Mouse (Mus musculus): ENCODE results near the gene Dhx8. TPM values are rescaled to one million over a fixed set of nuclear protein-coding genes. Genes with fewer than 3 reads are reported as not detected.
A peak's percentile ranks its signal among the peaks of the same experiment; 100 is the strongest.

Dhx8 gene
- polyA plus RNA-seq, 1 experiment from 2014 or later: 33.5 TPM

DNA sequence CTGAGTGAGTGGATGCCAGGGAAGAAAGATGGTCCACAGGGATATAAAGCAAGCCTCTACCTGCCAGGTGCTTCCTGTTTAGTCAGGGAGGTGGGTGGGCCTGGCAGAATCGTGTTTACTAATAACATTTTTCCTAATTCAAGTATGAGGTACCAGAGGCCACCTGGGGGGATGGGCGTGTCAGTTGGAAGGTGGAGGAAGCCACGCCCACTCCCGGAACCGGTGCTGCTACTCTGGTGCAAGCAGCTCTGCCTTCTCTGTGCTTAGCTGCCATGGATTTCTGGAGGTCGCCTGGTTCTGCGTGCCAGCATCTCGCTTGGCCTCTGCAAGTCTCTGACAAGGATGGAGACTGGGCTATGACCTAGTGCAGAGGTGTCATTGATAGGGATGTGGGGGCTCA is 65.4 kb downstream of the Dhx8 start:
- H3K27ac ChIP-seq (ENCODE audit: low read depth, low read length): no peak overlapping the region
- H3K9ac ChIP-seq (replicated peaks; ENCODE audit: low read depth, low read length): no peak overlapping the region
- no peak overlapping the region for H3K4me3 ChIP-seq (ENCODE audit: low read depth, low read length)
- no peaks in the 10 kb centered on the region for H3K9me3 ChIP-seq (ENCODE audit: control insufficient read depth, low read length)
- 38% methylated on average over 8 of the region's 8 CpGs for WGBS
- H3K27me3 ChIP-seq (ENCODE audit: control insufficient read depth, insufficient read depth, low read length): no peaks in the 10 kb centered on the region
- no peak for ATAC-seq (ENCODE audit: low read depth)
- no peaks in the 10 kb centered on the region for H3K36me3 ChIP-seq (ENCODE audit: control insufficient read depth, insufficient read depth, low read length)
- H3K4me2 ChIP-seq (ENCODE audit: low read depth, low read length): no peak overlapping the region
- no peaks in the 10 kb centered on the region for H3K4me1 ChIP-seq (ENCODE audit: control insufficient read depth, insufficient read depth, low read length)

DNA sequence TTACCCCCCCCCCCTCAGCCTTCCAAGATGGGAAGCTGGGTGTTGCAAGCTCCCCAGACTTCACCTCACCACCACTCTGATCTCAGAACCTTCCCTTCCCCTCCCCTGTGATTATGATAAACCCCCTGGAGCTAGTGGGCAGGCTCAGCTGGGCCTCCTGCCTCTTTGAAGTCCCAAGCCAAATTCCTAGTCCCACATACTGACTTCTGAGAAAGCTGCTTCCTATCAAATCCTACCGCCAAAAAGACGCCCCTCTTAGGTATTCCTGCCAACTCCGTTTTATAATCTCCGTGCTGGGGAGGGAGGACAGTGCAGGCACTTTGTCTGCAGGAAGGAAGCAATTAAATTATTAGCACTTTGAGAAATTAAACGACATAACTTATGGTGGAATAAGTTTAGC is 68.7 kb downstream of the Dhx8 start:
- no peak overlapping the region for H3K27ac ChIP-seq (ENCODE audit: low read depth, low read length)
- no peaks in the 10 kb centered on the region for H3K36me3 ChIP-seq (ENCODE audit: control insufficient read depth, insufficient read depth, low read length)
- no peak overlapping the region for H3K4me2 ChIP-seq (ENCODE audit: low read depth, low read length)
- no peaks in the 10 kb centered on the region for H3K9me3 ChIP-seq (ENCODE audit: control insufficient read depth, low read length)
- H3K9ac ChIP-seq (replicated peaks; ENCODE audit: low read depth, low read length): no peak overlapping the region
- H3K4me3 ChIP-seq (ENCODE audit: low read depth, low read length): no peak overlapping the region
- whole genome bisulfite sequencing: 4% methylated on average over 5 of the region's 5 CpGs
- H3K27me3 ChIP-seq (ENCODE audit: control insufficient read depth, insufficient read depth, low read length): no peaks in the 10 kb centered on the region
- ATAC-seq (ENCODE audit: low read depth): no peak
- no peaks in the 10 kb centered on the region for H3K4me1 ChIP-seq (ENCODE audit: control insufficient read depth, insufficient read depth, low read length)

DNA sequence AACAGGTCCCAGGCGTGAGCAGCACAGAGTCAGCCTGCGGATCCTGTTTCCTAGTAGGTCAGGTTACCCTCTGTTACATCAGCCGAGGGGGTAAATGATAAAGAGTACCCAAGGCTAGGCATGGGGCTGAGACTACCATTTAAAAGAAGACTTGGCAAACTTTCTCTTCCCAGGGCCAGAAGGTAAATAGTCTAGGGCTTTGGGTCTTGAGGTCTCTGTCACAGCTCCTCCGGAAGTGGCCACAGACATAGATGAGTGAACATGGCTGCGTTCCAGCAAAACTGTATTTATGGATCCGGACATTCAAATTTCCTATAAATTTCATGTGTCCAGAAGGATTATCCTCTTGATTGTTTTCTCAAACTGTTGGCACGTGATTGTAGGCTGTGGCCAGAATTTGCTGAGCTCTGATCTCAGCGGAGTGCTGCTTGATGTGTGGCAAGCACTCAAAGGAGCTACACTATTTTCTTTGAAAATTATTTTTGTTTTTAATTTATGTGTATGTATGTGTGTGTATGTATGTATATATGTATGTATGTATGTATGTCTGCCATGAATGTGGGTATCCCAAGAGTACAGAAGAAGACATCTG is 72.5 kb downstream of the Dhx8 start:
- Histone ChIP-seq H3K36me3 (ENCODE audit: control insufficient read depth, insufficient read depth, low read length) (no peaks in the 10 kb centered on the region), H3K27me3 (ENCODE audit: control insufficient read depth, insufficient read depth, low read length) (no peaks in the 10 kb centered on the region), H3K4me3 (ENCODE audit: low read depth, low read length) (no peak overlapping the region), H3K4me2 (ENCODE audit: low read depth, low read length) (no peak overlapping the region), H3K4me1 (ENCODE audit: control insufficient read depth, insufficient read depth, low read length) (0 out of 2 replicates have a peak, but pooled peaks cover 2% of the 10 kb centered on the region), H3K27ac (ENCODE audit: low read depth, low read length) (no peak overlapping the region), H3K9ac (replicated peaks; ENCODE audit: low read depth, low read length) (no peak overlapping the region), H3K9me3 (ENCODE audit: control insufficient read depth, low read length) (no peaks in the 10 kb centered on the region)
- ATAC-seq (ENCODE audit: low read depth): no peak
- 88% methylated on average over 8 of the region's 8 CpGs for WGBS

DNA sequence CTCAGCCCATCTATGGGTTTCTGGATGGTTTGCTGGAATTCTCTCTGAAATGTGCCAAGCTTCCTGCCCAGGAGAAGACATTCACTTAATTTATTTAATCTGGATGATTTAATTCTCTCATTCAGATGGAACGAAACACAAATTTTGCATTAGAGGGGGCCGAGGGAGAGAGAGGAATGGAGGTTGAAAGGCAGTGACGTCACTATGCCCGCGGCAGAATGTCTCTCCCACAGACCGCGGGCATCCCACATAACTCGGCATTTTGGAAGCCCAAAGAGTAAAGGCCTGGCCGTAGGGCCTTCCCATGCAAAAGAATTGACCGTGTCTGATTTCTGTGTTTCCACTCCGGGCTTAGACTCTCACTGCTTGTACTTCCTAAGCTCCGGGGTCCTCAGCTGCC is 74.0 kb downstream of the Dhx8 start:
- Histone ChIP-seq H3K9ac (replicated peaks; ENCODE audit: low read depth, low read length) (no peak overlapping the region), H3K4me2 (ENCODE audit: low read depth, low read length) (no peak overlapping the region), H3K9me3 (ENCODE audit: control insufficient read depth, low read length) (no peaks in the 10 kb centered on the region), H3K27me3 (ENCODE audit: control insufficient read depth, insufficient read depth, low read length) (no peaks in the 10 kb centered on the region), H3K36me3 (ENCODE audit: control insufficient read depth, insufficient read depth, low read length) (no peaks in the 10 kb centered on the region), H3K27ac (ENCODE audit: low read depth, low read length) (no peak overlapping the region), H3K4me3 (ENCODE audit: low read depth, low read length) (no peak overlapping the region), H3K4me1 (ENCODE audit: control insufficient read depth, insufficient read depth, low read length) (0 out of 2 replicates have a peak, but pooled peaks cover 2% of the 10 kb centered on the region)
- no peak for ATAC-seq (ENCODE audit: low read depth)
- WGBS: 52% methylated on average over 12 of the region's 12 CpGs

DNA sequence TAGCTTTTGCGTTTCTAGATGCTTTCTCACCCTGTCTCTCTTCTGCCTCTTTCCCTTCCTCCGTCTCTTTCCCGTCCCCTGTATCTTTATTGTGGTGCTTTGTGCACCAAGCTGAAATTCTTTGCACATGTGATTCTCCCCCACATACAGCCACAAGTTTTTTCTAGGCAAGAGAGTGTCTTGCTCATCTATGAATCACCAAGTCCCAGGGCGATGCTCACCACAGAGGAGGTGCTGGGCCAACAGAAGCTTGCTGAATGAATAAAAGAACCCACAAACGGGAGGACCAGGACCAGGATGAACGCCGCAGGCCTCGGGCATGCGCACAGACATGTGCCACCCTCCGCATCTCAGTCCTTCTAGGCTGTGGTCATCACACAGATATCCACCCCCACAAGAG is 74.5 kb downstream of the Dhx8 start:
- Histone ChIP-seq H3K27ac (ENCODE audit: low read depth, low read length) (no peak overlapping the region), H3K36me3 (ENCODE audit: control insufficient read depth, insufficient read depth, low read length) (no peaks in the 10 kb centered on the region), H3K9me3 (ENCODE audit: control insufficient read depth, low read length) (no peaks in the 10 kb centered on the region), H3K4me2 (ENCODE audit: low read depth, low read length) (no peak overlapping the region), H3K27me3 (ENCODE audit: control insufficient read depth, insufficient read depth, low read length) (no peaks in the 10 kb centered on the region), H3K4me3 (ENCODE audit: low read depth, low read length) (no peak overlapping the region), H3K9ac (replicated peaks; ENCODE audit: low read depth, low read length) (no peak overlapping the region), H3K4me1 (ENCODE audit: control insufficient read depth, insufficient read depth, low read length) (0 out of 2 replicates have a peak, but pooled peaks cover 2% of the 10 kb centered on the region)
- 89% methylated on average over 10 of the region's 10 CpGs for WGBS
- ATAC-seq (ENCODE audit: low read depth): no peak

DNA sequence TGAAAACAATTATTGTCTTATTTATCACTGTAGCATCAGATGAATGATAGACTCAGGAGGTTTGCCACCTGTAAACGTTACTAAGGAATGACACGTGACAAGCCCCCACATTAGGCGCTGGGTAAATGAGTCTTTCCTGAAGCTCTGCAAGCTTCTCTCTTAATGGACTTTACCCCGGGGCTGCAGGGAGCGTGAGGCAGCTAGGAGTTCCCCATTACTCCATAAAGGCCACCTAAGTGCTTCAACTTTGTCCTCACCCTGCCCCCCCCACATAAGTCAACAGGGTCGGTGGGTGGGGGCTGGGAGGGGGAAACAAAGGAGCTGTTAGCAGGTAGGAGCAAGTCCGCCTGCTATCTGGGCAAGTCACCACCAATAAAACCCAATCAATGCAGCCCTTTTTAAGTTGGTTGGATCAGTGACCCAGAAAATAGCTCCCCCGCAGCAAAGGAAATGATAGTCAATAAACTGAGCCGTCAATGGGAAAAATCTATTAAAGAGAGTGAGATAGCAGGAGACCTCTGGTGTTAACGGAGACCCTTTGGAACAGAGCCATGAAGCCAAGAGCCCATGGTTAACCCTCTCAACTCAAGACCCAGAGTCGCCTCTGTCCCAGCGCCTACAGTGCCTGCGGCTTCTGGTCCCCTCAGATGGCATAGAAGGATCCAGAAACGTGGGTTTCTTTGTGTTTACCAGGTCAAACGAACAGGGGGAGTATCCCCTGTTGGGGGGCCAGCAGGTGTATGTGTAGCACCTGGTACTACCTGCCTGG is 76.5 kb downstream of the Dhx8 start:
- H3K4me1 ChIP-seq (ENCODE audit: control insufficient read depth, insufficient read depth, low read length): 0 out of 2 replicates have a peak, but pooled peaks cover 2% of the 10 kb centered on the region
- H3K9me3 ChIP-seq (ENCODE audit: control insufficient read depth, low read length): no peaks in the 10 kb centered on the region
- H3K4me3 ChIP-seq (ENCODE audit: low read depth, low read length): no peak overlapping the region
- H3K4me2 ChIP-seq (ENCODE audit: low read depth, low read length): no peak overlapping the region
- WGBS: 9% methylated on average over 15 of the region's 15 CpGs
- H3K36me3 ChIP-seq (ENCODE audit: control insufficient read depth, insufficient read depth, low read length): no peaks in the 10 kb centered on the region
- no peak overlapping the region for H3K9ac ChIP-seq (replicated peaks; ENCODE audit: low read depth, low read length)
- H3K27me3 ChIP-seq (ENCODE audit: control insufficient read depth, insufficient read depth, low read length): no peaks in the 10 kb centered on the region
- no peak for ATAC-seq (ENCODE audit: low read depth)
- H3K27ac ChIP-seq (ENCODE audit: low read depth, low read length): no peak overlapping the region

DNA sequence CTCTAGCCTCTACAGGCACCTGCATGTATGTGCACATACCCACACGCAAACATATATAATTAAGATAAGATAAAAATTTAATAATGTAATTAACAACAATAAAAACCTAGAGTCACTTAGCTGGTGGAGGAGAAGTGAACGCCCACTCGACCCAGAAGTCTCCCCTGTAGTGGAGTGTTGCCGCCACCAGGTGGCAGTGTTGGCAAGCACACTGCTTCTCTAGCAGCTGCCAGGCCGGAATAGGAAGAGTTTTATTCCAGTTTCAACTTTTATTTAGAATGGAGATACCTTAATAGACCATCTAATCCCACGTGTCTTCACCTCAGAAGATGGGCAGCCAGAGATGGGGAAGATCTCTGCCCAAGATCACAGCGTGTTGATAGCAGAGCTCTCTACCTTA is 80.5 kb downstream of the Dhx8 start:
- 2% methylated on average over 7 of the region's 7 CpGs for WGBS

DNA sequence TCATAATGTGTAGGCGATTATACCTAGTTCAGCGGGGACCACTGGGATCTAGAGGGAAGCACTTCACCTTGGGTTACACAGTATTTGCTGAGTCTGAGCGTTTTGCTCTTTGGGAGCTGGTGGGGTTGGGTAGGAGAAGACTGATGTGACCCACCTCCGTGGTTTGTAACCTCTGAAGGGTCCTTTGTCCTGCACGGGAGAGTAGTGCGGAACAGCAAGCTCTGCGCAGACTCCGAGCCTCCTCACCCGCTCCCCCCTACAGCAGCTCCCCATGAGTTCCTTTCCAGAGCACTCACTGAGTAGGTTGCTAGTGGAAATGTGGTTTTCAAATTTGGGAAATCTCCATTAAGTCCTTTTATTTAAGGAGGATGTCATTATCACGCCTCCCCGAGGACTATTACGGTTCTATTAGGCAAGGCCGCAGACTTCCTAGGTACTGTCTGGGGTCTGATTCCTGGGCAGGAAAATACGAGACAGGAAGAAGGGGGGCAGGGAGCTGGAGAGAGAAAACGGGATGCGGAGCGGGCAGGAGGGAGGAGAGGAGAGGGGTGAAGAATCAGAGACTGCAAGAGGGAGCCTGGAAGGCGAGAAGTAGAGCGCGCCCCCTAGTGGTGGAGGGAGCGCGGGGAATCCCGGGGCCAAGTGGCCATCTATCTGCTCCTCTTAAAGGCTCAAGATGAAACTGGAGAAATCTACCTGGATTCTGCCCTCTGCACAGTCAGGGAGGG is 81.8 kb downstream of the Dhx8 start:
- Histone ChIP-seq H3K36me3 (ENCODE audit: control insufficient read depth, insufficient read depth, low read length) (no peaks in the 10 kb centered on the region), H3K4me3 (ENCODE audit: low read depth, low read length) (no peak overlapping the region), H3K9me3 (ENCODE audit: control insufficient read depth, low read length) (no peaks in the 10 kb centered on the region), H3K27me3 (ENCODE audit: control insufficient read depth, insufficient read depth, low read length) (no peaks in the 10 kb centered on the region), H3K9ac (replicated peaks; ENCODE audit: low read depth, low read length) (no peak overlapping the region), H3K4me1 (ENCODE audit: control insufficient read depth, insufficient read depth, low read length) (peaks cover 14% of the 10 kb centered on the region; the same call in 1 of the 2 replicates), H3K27ac (ENCODE audit: low read depth, low read length) (no peak overlapping the region), H3K4me2 (ENCODE audit: low read depth, low read length) (peak overlapping the region; percentile 21; the same call in 1 of the 2 replicates)
- peak; percentile 66 for ATAC-seq (ENCODE audit: low read depth)
- WGBS: 10% methylated on average over 23 of the region's 23 CpGs

More for the DNA sequence above, 80.5 kb downstream of the Dhx8 start:
- no peaks in the 10 kb centered on the region for H3K36me3 ChIP-seq (ENCODE audit: control insufficient read depth, insufficient read depth, low read length)
- H3K9ac ChIP-seq (replicated peaks; ENCODE audit: low read depth, low read length): no peak overlapping the region
- ATAC-seq (ENCODE audit: low read depth): 0 out of 2 replicates have a peak, but pooled peaks have one; percentile 15
- H3K4me2 ChIP-seq (ENCODE audit: low read depth, low read length): no peak overlapping the region
- H3K27ac ChIP-seq (ENCODE audit: low read depth, low read length): no peak overlapping the region
- peaks cover 14% of the 10 kb centered on the region; the same call in 1 of the 2 replicates for H3K4me1 ChIP-seq (ENCODE audit: control insufficient read depth, insufficient read depth, low read length)
- H3K4me3 ChIP-seq (ENCODE audit: low read depth, low read length): no peak overlapping the region
- no peaks in the 10 kb centered on the region for H3K27me3 ChIP-seq (ENCODE audit: control insufficient read depth, insufficient read depth, low read length)
- no peaks in the 10 kb centered on the region for H3K9me3 ChIP-seq (ENCODE audit: control insufficient read depth, low read length)
